Mouse (Mus musculus) G1E (cell line): ENCODE measurements around the gene Mllt3.

Source experiments
- CTCF ChIP-seq: IDR thresholded peaks from 2 replicates; pipeline ENCODE4 v1.5.1; 2012; ENCODE audit warnings: low read depth, low read length, inconsistent platforms, mixed read lengths
- GATA1 ChIP-seq: IDR thresholded peaks from 2 replicates; pipeline ENCODE4 v1.6.1; 2012; ENCODE audit warnings: borderline replicate concordance, low read length, inconsistent platforms, mixed read lengths
- POLR2AphosphoS5 ChIP-seq: IDR thresholded peaks from 2 replicates; pipeline ENCODE4 v1.6.1; 2012; ENCODE audit warnings: low read depth, low read length, inconsistent platforms; ENCODE audit not compliant: insufficient replicate concordance

- TF ChIP-seq CTCF (no peak), GATA1 (no peak), POLR2AphosphoS5 (no peak)
These were observed 90.2 kb downstream of the Mllt3 start for GRCm38 (mm10) chr4:87942921-87943403.
